Mouse (Mus musculus): Measurements from ENCODE around the gene Gpr4. TPM values are rescaled to one million over a fixed set of nuclear protein-coding genes. Genes with fewer than 3 reads are reported as not detected.

Gene Gpr4
- total and polyA plus RNA-seq, 3 experiments = 0.04 to 0.31 TPM; not detected in 1

DNA sequence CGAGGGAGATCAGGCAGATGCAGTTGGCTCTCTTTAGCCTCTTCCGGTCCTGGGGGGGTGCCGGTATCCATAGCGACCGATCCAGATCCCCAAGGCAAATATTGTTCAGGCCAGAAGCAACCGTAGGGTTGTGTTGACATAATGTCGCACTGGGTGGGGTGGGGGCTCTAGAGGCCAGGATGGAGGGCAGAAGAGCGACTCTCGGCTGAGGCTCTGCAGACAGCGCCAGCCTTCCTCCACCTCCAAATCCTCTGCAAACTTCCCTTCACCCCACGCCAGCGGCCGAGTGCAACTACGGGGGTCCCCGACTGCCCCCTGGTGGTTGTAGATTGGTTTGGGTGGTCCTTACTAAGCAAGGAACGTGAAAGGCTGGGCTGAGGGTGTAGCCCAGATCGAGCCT lies 39.5 kb upstream of the Gpr4 start:
- Histone ChIP-seq H3K79me2 (replicated peaks; ENCODE audit: control insufficient read depth, extremely low read depth, insufficient read depth, poor library complexity, severe bottlenecking) (no peaks in the 10 kb centered on the region), H3K27me3 (replicated peaks) (peaks cover 65% of the 10 kb centered on the region), H3K4me3 (replicated peaks in 1 of 3; ENCODE audit: low read depth in 2 of 3, low read length in 2 of 3, poor library complexity in 1 of 3) (no peak overlapping the region), H3K4me1 (ENCODE audit: control insufficient read depth in 1 of 2, insufficient read depth in 2 of 2) (peaks cover under 1 to 16% of the 10 kb centered on the region in 2 experiments; a peak in 3 of 4 replicates), H3K9me3 (replicated peaks; ENCODE audit: low read length) (peaks cover 3% of the 10 kb centered on the region), H3K4me2 (ENCODE audit: insufficient read depth, low read depth, poor library complexity, severe bottlenecking) (0 out of 2 replicates have a peak overlapping the region, but pooled peaks have one; percentile 22), H3K36me3 (replicated peaks in 1 of 2; ENCODE audit: control insufficient read depth in 1 of 2, insufficient read depth in 1 of 2, low read length in 1 of 2) (no peaks in the 10 kb centered on the region), H3K9ac (ENCODE audit: insufficient read depth, low read depth) (no peak overlapping the region), H3K27ac (ENCODE audit: insufficient read depth, low read depth) (no peak overlapping the region)
- no peak for TF ChIP-seq NRF1 (IDR thresholded peaks at IDR 0.05; ENCODE audit: low read depth, low read length)
- TF ChIP-seq JUN (IDR thresholded peaks at IDR 0.05; ENCODE audit: insufficient read depth, low read depth, low read length) = no peak
- no peak for TF ChIP-seq MAX (IDR thresholded peaks at IDR 0.05; ENCODE audit: low read length)
- no peak for TF ChIP-seq TBP (conservative IDR thresholded peaks at IDR 0.05; ENCODE audit: low read depth, low read length)
- TF ChIP-seq ETS1 (conservative IDR thresholded peaks at IDR 0.05; ENCODE audit: low read depth, low read length) = no peak
- TF ChIP-seq RAD21 (IDR thresholded peaks at IDR 0.05; ENCODE audit: low read depth, low read length) = peak; percentile 62
- no peak for TF ChIP-seq GABPA (IDR thresholded peaks at IDR 0.05; ENCODE audit: insufficient replicate concordance, low read depth, low read length)
- TF ChIP-seq CHD1 (IDR thresholded peaks at IDR 0.05; ENCODE audit: low read depth, low read length) = no peak
- TF ChIP-seq ELF1 (IDR thresholded peaks at IDR 0.05; ENCODE audit: low read depth, low read length) = no peak
- TF ChIP-seq POLR2A (IDR thresholded peaks at IDR 0.05; ENCODE audit: low read depth, low read length) = no peak
- TF ChIP-seq NELFE (IDR thresholded peaks at IDR 0.05; ENCODE audit: low read depth, low read length) = no peak
- no peak for TF ChIP-seq MAZ (IDR thresholded peaks at IDR 0.05; ENCODE audit: low read depth, low read length)
- no peak for TF ChIP-seq BHLHE40 (IDR thresholded peaks at IDR 0.05; ENCODE audit: low read depth, low read length)
- peak; percentile 14 to 84; a peak in 3 of 4 replicates for TF ChIP-seq CTCF (conservative IDR thresholded peaks at IDR 0.05 in 1 of 2, IDR thresholded peaks at IDR 0.05 in 1 of 2; ENCODE audit: low read depth in 2 of 2, low read length in 2 of 2)
- TF ChIP-seq ZMIZ1 (IDR thresholded peaks at IDR 0.05; ENCODE audit: low read depth, low read length) = no peak
- no peak for TF ChIP-seq KAT2A (IDR thresholded peaks at IDR 0.05; ENCODE audit: insufficient replicate concordance, low read length)
- TF ChIP-seq SIN3A (IDR thresholded peaks at IDR 0.05; ENCODE audit: low read length) = no peak
- no peak for TF ChIP-seq MEF2A (IDR thresholded peaks at IDR 0.05; ENCODE audit: borderline replicate concordance, low read depth, low read length)
- TF ChIP-seq IRF4 (IDR thresholded peaks at IDR 0.05; ENCODE audit: low read depth, low read length) = peak; percentile 14; the same call in 1 of the 2 replicates
- TF ChIP-seq PAX5 (IDR thresholded peaks at IDR 0.05; ENCODE audit: low read length) = no peak
- TF ChIP-seq JUND (conservative IDR thresholded peaks at IDR 0.05; ENCODE audit: low read depth, low read length) = no peak
- TF ChIP-seq USF2 (conservative IDR thresholded peaks at IDR 0.05; ENCODE audit: low read depth, low read length) = no peak
- no peak for TF ChIP-seq EP300 (IDR thresholded peaks at IDR 0.05; ENCODE audit: low read length)
- TF ChIP-seq USF1 (IDR thresholded peaks at IDR 0.05; ENCODE audit: low read depth, low read length) = no peak
- TF ChIP-seq MAFK (IDR thresholded peaks at IDR 0.05; ENCODE audit: insufficient replicate concordance, low read length) = no peak
- TF ChIP-seq RCOR1 (conservative IDR thresholded peaks at IDR 0.05; ENCODE audit: low read depth, low read length) = no peak
- TF ChIP-seq CHD2 (IDR thresholded peaks at IDR 0.05; ENCODE audit: low read length) = no peak
- no peak for TF ChIP-seq ZKSCAN1 (IDR thresholded peaks at IDR 0.05; ENCODE audit: borderline replicate concordance, low read depth, low read length)
- no peak for TF ChIP-seq TCF12 (IDR thresholded peaks at IDR 0.05; ENCODE audit: low read depth, low read length)
- no peak for TF ChIP-seq E2F4 (IDR thresholded peaks at IDR 0.05; ENCODE audit: insufficient replicate concordance, low read depth, low read length)
- peak; percentile 77 for TF ChIP-seq SMC3 (IDR thresholded peaks at IDR 0.05; ENCODE audit: low read depth, low read length)
- peak; percentile 59 for DNase-seq (ENCODE audit: extremely low read depth)
- in situ Hi-C loops (cut with MboI; ENCODE audit: low pct_ligation_motif_present, low pct_unique_long_range_greater_than_20kb, low sequenced_read_pairs) = no loop called here
- dilution Hi-C loops (cut with MboI; ENCODE audit: extremely low pct_ligation_motif_present, extremely low pct_unique_long_range_greater_than_20kb, low sequenced_read_pairs) = no loop called here

All from CH12.LX (cell line).